Mouse (Mus musculus): ENCODE measurements around the gene Mfrp. TPM values are rescaled to one million over a fixed set of nuclear protein-coding genes. Genes with fewer than 3 reads are reported as not detected.

Gene Mfrp
- polyA plus RNA-seq, 2 experiments = 0.08 to 0.18 TPM

DNA sequence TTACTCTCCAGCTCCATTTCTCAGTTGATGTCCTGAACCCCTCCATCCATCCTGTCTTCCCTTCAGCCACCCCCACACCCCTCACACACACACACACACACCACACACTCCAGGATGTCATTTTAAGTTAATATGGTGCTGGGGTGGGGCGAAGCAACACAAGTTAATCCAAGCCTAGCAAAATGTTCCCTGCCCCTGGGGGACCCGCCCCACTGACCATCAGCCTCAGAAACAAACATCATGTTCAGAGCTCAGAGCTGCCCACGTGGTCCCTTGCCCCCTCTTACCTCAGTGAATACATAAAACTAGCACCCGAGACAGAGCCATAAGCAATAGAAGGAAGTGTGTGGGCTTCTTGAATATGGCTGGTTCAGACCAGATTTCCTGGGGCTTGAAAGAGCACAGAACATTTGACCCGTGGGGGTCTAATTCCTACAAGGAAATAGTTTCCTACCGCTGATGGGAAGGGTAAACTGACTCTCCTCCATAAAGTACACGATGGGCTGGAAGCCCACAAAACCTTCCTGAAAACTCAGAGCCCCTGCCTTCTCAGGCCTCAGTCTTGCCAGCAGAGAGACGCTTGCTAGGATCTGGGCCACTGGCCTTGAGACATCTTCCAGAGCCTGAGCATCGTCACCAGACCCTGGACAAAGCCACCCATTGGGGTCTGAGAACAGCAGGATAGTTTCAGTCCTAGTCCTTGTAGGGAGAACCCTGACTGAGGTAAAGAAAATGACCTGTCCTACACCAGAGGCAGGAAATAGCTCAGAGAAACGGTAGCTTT, 21.3 kb upstream of the Mfrp start:
- DNase-seq (ENCODE audit: low spot score) = no peak
- no peak for TF ChIP-seq POLR2A (IDR thresholded peaks at IDR 0.05; ENCODE audit: borderline replicate concordance, extremely low read depth, insufficient read depth, insufficient read length)
- Histone ChIP-seq H3K4me1 (ENCODE audit: control insufficient read depth, insufficient read depth, low read length) (peaks cover 36% of the 10 kb centered on the region), H3K9me3 (ENCODE audit: control insufficient read depth, low read length) (no peaks in the 10 kb centered on the region), H3K27me3 (ENCODE audit: control insufficient read depth, insufficient read depth, low read length) (peaks cover 14% of the 10 kb centered on the region), H3K27ac (replicated peaks; ENCODE audit: low read depth, low read length) (no peak overlapping the region), H3K9ac (ENCODE audit: low read depth, low read length, severe bottlenecking) (no peak overlapping the region), H3K4me2 (replicated peaks; ENCODE audit: low read depth, low read length, severe bottlenecking) (no peak overlapping the region), H3K4me3 (replicated peaks; ENCODE audit: low read length) (no peak overlapping the region), H3K36me3 (ENCODE audit: control insufficient read depth, insufficient read depth, low read length) (no peaks in the 10 kb centered on the region)
- 54% methylated on average over 10 of the region's 10 CpGs for WGBS
- ATAC-seq (ENCODE audit: low FRiP score, low read depth) = no peak

DNA sequence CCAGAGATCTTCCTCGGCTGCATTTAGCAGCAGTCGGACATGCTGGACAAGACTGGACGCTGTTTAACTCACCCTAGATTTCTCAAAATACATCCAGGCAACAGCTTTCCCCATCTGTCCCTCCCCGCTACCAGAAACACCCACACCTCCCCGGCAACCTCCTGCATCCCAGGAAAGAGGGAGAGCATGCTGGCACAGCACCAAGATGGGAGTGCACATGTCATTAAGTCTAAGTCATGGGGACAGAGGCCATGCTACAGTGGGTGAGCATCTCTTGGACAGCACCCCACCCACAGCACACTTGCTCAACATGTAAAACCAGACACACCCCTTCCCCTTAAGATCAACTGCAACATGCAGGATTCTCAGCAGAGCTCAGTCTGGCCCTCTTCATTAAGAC, 20.6 kb upstream of the Mfrp start:
- no peaks in the 10 kb centered on the region for H3K9me3 ChIP-seq (ENCODE audit: control insufficient read depth, low read length)
- peaks cover 40% of the 10 kb centered on the region for H3K4me1 ChIP-seq (ENCODE audit: control insufficient read depth, insufficient read depth, low read length)
- no peak for TF ChIP-seq POLR2A (IDR thresholded peaks at IDR 0.05; ENCODE audit: borderline replicate concordance, extremely low read depth, insufficient read depth, insufficient read length)
- no peak overlapping the region for H3K4me3 ChIP-seq (replicated peaks; ENCODE audit: low read length)
- DNase-seq (ENCODE audit: low spot score) (no peak), ATAC-seq (ENCODE audit: low FRiP score, low read depth) (no peak)
- no peak overlapping the region for H3K27ac ChIP-seq (replicated peaks; ENCODE audit: low read depth, low read length)
- H3K36me3 ChIP-seq (ENCODE audit: control insufficient read depth, insufficient read depth, low read length) = no peaks in the 10 kb centered on the region
- H3K9ac ChIP-seq (ENCODE audit: low read depth, low read length, severe bottlenecking) = no peak overlapping the region
- H3K4me2 ChIP-seq (replicated peaks; ENCODE audit: low read depth, low read length, severe bottlenecking) = no peak overlapping the region
- peaks cover 14% of the 10 kb centered on the region for H3K27me3 ChIP-seq (ENCODE audit: control insufficient read depth, insufficient read depth, low read length)
- 58% methylated on average over 5 of the region's 5 CpGs for WGBS

DNA sequence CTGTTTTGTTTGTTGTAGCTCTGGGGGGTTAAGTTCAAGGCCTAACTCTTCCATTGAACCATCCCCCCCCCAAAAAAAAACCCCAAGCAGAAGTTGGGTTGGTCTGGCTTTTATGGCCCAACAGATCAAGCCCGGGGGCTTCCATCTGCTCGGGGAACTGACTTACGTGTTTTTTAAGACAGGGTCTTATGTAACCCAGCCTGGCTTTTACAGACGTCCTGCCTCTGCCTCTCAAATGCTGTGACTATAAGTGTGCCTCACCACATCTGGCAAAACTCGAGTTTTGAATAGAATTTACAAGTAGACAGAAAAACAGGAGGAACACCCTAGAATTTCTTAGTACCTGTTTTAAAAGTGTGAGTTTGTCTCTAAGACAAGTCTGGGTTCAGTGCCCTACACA, 19.9 kb upstream of the Mfrp start:
- DNase-seq (ENCODE audit: low spot score) = no peak
- H3K27me3 ChIP-seq (ENCODE audit: control insufficient read depth, insufficient read depth, low read length) = peaks cover 14% of the 10 kb centered on the region
- no peaks in the 10 kb centered on the region for H3K36me3 ChIP-seq (ENCODE audit: control insufficient read depth, insufficient read depth, low read length)
- H3K4me3 ChIP-seq (replicated peaks; ENCODE audit: low read length) = no peak overlapping the region
- TF ChIP-seq POLR2A (IDR thresholded peaks at IDR 0.05; ENCODE audit: borderline replicate concordance, extremely low read depth, insufficient read depth, insufficient read length) = no peak
- peaks cover 40% of the 10 kb centered on the region for H3K4me1 ChIP-seq (ENCODE audit: control insufficient read depth, insufficient read depth, low read length)
- H3K4me2 ChIP-seq (replicated peaks; ENCODE audit: low read depth, low read length, severe bottlenecking) = no peak overlapping the region
- no peak for ATAC-seq (ENCODE audit: low FRiP score, low read depth)
- no peak overlapping the region for H3K27ac ChIP-seq (replicated peaks; ENCODE audit: low read depth, low read length)
- WGBS = 26% methylated on average over 5 of the region's 5 CpGs
- H3K9me3 ChIP-seq (ENCODE audit: control insufficient read depth, low read length) = no peaks in the 10 kb centered on the region
- no peak overlapping the region for H3K9ac ChIP-seq (ENCODE audit: low read depth, low read length, severe bottlenecking)

DNA sequence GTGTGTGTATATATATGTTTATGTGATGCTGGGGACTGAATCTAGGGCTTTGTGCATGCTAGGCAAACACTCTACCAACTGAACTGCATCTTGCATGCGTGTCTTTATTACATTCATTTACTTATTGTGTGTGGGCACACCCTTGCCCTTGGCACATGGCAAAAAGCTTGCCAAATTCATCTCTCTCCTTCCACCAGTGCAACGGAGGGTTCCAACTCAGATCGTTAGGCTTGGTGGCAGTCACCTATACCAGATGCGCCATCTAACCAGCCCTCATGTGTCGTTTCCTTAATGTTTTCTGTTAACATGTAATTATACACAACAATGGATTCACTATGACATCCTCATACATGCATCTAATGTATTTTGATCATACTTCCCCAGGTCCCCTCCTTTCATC, 19.3 kb upstream of the Mfrp start:
- no peak overlapping the region for H3K4me3 ChIP-seq (replicated peaks; ENCODE audit: low read length)
- ATAC-seq (ENCODE audit: low FRiP score, low read depth) = no peak
- H3K27ac ChIP-seq (replicated peaks; ENCODE audit: low read depth, low read length) = no peak overlapping the region
- no peak for DNase-seq (ENCODE audit: low spot score)
- H3K27me3 ChIP-seq (ENCODE audit: control insufficient read depth, insufficient read depth, low read length) = peaks cover 14% of the 10 kb centered on the region
- no peak for TF ChIP-seq POLR2A (IDR thresholded peaks at IDR 0.05; ENCODE audit: borderline replicate concordance, extremely low read depth, insufficient read depth, insufficient read length)
- H3K9ac ChIP-seq (ENCODE audit: low read depth, low read length, severe bottlenecking) = no peak overlapping the region
- H3K9me3 ChIP-seq (ENCODE audit: control insufficient read depth, low read length) = no peaks in the 10 kb centered on the region
- no peaks in the 10 kb centered on the region for H3K36me3 ChIP-seq (ENCODE audit: control insufficient read depth, insufficient read depth, low read length)
- WGBS = 88% methylated on average over 5 of the region's 5 CpGs
- no peak overlapping the region for H3K4me2 ChIP-seq (replicated peaks; ENCODE audit: low read depth, low read length, severe bottlenecking)
- H3K4me1 ChIP-seq (ENCODE audit: control insufficient read depth, insufficient read depth, low read length) = peaks cover 45% of the 10 kb centered on the region

DNA sequence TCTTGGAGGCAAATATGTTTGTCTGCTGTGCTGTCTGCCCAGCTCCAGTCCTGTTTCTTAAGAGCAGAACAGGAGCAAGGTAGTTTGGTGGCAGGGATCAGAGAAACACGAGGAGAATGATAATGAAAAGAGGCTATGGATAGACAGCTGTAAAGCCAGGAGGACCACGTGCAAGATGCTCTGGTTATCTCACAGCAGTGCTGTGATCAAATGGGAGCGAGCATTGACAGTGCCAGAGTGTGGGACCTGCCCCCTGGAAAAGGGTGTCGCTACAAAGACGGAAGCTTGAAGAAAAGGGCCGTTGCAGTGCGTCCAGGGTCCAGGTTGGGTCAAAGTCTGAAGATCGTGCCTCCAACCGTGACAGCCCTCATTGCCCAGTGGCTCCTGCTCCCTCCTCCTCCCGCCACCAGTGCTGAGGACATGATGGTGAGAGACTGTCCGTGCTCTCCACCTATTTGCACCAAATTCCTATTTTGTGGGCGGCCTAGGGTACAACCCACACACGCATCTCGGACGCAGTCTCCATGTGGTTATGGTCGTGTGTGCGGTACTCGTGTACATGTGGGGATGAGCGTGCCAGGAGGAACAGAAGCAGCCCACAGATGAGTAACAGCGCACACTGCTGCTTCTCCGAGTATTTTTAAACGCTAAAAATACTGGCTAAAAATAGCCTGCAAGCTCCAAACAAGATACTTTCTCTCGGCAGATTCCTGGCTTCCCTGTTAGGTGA, 18.0 kb upstream of the Mfrp start:
- Histone ChIP-seq H3K27me3 (ENCODE audit: control insufficient read depth, insufficient read depth, low read length) (peaks cover 14% of the 10 kb centered on the region), H3K4me3 (replicated peaks; ENCODE audit: low read length) (peak overlapping the region; percentile 61), H3K27ac (replicated peaks; ENCODE audit: low read depth, low read length) (no peak overlapping the region), H3K4me2 (replicated peaks; ENCODE audit: low read depth, low read length, severe bottlenecking) (peak overlapping the region; percentile 98), H3K4me1 (ENCODE audit: control insufficient read depth, insufficient read depth, low read length) (peaks cover 52% of the 10 kb centered on the region), H3K9me3 (ENCODE audit: control insufficient read depth, low read length) (no peaks in the 10 kb centered on the region), H3K36me3 (ENCODE audit: control insufficient read depth, insufficient read depth, low read length) (no peaks in the 10 kb centered on the region), H3K9ac (ENCODE audit: low read depth, low read length, severe bottlenecking) (no peak overlapping the region)
- DNase-seq (ENCODE audit: low spot score) (no peak), ATAC-seq (ENCODE audit: low FRiP score, low read depth) (no peak)
- WGBS = 15% methylated on average over 23 of the region's 23 CpGs
- TF ChIP-seq POLR2A (IDR thresholded peaks at IDR 0.05; ENCODE audit: borderline replicate concordance, extremely low read depth, insufficient read depth, insufficient read length) = no peak
